Mouse (Mus musculus): ENCODE data around the gene Arfrp1. TPM values are rescaled to one million over a fixed set of nuclear protein-coding genes. Genes with fewer than 3 reads are reported as not detected.

Gene Arfrp1
- polyA plus RNA-seq, 1 experiment from 2014 or later = 44.8 TPM

GRCm38 (mm10) chr2:181379778-181380177 is 14.6 kb upstream of the Arfrp1 start, which contains the start of gene Lime1:
Gene Lime1, plus strand, starts transcription at chr2:181380078.
- ChIA-PET CTCF (interaction anchor here (0.9 to 1.1 kb wide), 2 partner anchors 13 to 14 kb away, joined by 3 to 5 read pairs; no protein-coding TSS in a partner anchor), POLR2A (no interaction called here)
- H3K27me3 ChIP-seq = no peaks in the 10 kb centered on the region
- in situ Hi-C loops (cut with MboI; ENCODE audit: low pct_unique_long_range_greater_than_20kb) = no loop called here
- no peak for DNase-seq (ENCODE audit: low read depth, low spot score)
- no peak for ATAC-seq
- TF ChIP-seq CTCF (IDR thresholded peaks at IDR 0.05) = no peak

GRCm38 (mm10) chr2:181378701-181379100 is 13.5 kb upstream of the Arfrp1 start:
- ChIA-PET CTCF (interaction anchor here (0.6 to 0.9 kb wide), 2 partner anchors 9 to 12 kb away, joined by 3 to 5 read pairs; no protein-coding TSS in a partner anchor), POLR2A (no interaction called here)
- DNase-seq (ENCODE audit: low read depth, low spot score) (no peak), ATAC-seq (peak; percentile 94)
- H3K27me3 ChIP-seq = no peaks in the 10 kb centered on the region
- in situ Hi-C loops (cut with MboI; ENCODE audit: low pct_unique_long_range_greater_than_20kb) = no loop called here
- TF ChIP-seq CTCF (IDR thresholded peaks at IDR 0.05) = no peak

GRCm38 (mm10) chr2:181377230-181377629 is 12.0 kb upstream of the Arfrp1 start:
- no peak for TF ChIP-seq CTCF (IDR thresholded peaks at IDR 0.05)
- DNase-seq (ENCODE audit: low read depth, low spot score) (no peak), ATAC-seq (no peak)
- ChIA-PET CTCF (interaction anchor here (1.0 to 3.1 kb wide), 7 partner anchors 9 to 302 kb away, joined by 3 to 13 read pairs (median 6); partner anchors contain the start of genes Arfrp1 and Ppdpf), POLR2A (no interaction called here)
- in situ Hi-C loops (cut with MboI; ENCODE audit: low pct_unique_long_range_greater_than_20kb) = no loop called here
- no peaks in the 10 kb centered on the region for H3K27me3 ChIP-seq

GRCm38 (mm10) chr2:181375787-181376186 is 10.6 kb upstream of the Arfrp1 start:
- no peaks in the 10 kb centered on the region for H3K27me3 ChIP-seq
- CTCF ChIA-PET = interaction anchor here (1.7 to 3.1 kb wide), 6 partner anchors 8 to 189 kb away, joined by 5 to 13 read pairs (median 8); partner anchors contain the start of genes Arfrp1 and Ppdpf
- ATAC-seq = no peak
- TF ChIP-seq CTCF (IDR thresholded peaks at IDR 0.05) = no peak
- DNase-seq (ENCODE audit: low read depth, low spot score) = no peak
- POLR2A ChIA-PET = interaction anchor here (0.9 to 1.1 kb wide), 2 partner anchors 10 to 121 kb away, joined by 3 read pairs; partner anchors contain the start of gene Tpd52l2
- in situ Hi-C loops (cut with MboI; ENCODE audit: low pct_unique_long_range_greater_than_20kb) = no loop called here

- in situ Hi-C loops (cut with MboI; ENCODE audit: low pct_unique_long_range_greater_than_20kb) = no loop called here
- no peak for DNase-seq (ENCODE audit: low read depth, low spot score)
- TF ChIP-seq CTCF (IDR thresholded peaks at IDR 0.05) = no peak
- ATAC-seq = no peak
- ChIA-PET CTCF (interaction anchor here (0.8 to 1.1 kb wide), 2 partner anchors 8 to 25 kb away, joined by 3 read pairs; no protein-coding TSS in a partner anchor), POLR2A (no interaction called here)
- no peaks in the 10 kb centered on the region for H3K27me3 ChIP-seq
Observed at GRCm38 (mm10) chr2:181370001-181370400, 4.8 kb upstream of the Arfrp1 start.

- H3K27me3 ChIP-seq = no peaks in the 10 kb centered on the region
- no peak for DNase-seq (ENCODE audit: low read depth, low spot score)
- CTCF ChIA-PET = interaction anchor here (1.0 to 1.6 kb wide), 3 partner anchors 10 to 179 kb away, joined by 4 to 6 read pairs (median 5); partner anchors contain the start of gene Ppdpf
- peak; percentile 67 for ATAC-seq
- POLR2A ChIA-PET = interaction anchor here (0.6 to 2.2 kb wide), 3 partner anchors 10 to 179 kb away, joined by 3 to 5 read pairs (median 4); partner anchors contain the start of gene Ppdpf
- in situ Hi-C loops (cut with MboI; ENCODE audit: low pct_unique_long_range_greater_than_20kb) = no loop called here
- no peak for TF ChIP-seq CTCF (IDR thresholded peaks at IDR 0.05)
Observed at GRCm38 (mm10) chr2:181365655-181366075, 461 bp upstream of the Arfrp1 start.

- no peak for ATAC-seq
- DNase-seq (ENCODE audit: low read depth, low spot score) = no peak
- POLR2A ChIA-PET = interaction anchor here (1.2 to 2.2 kb wide), 2 partner anchors 9 to 107 kb away, joined by 3 to 5 read pairs; no protein-coding TSS in a partner anchor
- no peak for TF ChIP-seq CTCF (IDR thresholded peaks at IDR 0.05)
- in situ Hi-C loops (cut with MboI; ENCODE audit: low pct_unique_long_range_greater_than_20kb) = no loop called here
- H3K27me3 ChIP-seq = no peaks in the 10 kb centered on the region
- CTCF ChIA-PET = no interaction called here
Observed at GRCm38 (mm10) chr2:181364487-181364859, 731 bp downstream of the Arfrp1 start.

- H3K27me3 ChIP-seq = no peaks in the 10 kb centered on the region
- POLR2A ChIA-PET = interaction anchor here (1.2 to 2.2 kb wide), 2 partner anchors 9 to 106 kb away, joined by 3 to 5 read pairs; no protein-coding TSS in a partner anchor
- in situ Hi-C loops (cut with MboI; ENCODE audit: low pct_unique_long_range_greater_than_20kb) = no loop called here
- DNase-seq (ENCODE audit: low read depth, low spot score) (no peak), ATAC-seq (no peak)
- TF ChIP-seq CTCF (IDR thresholded peaks at IDR 0.05) = no peak
- CTCF ChIA-PET = no interaction called here
Observed at GRCm38 (mm10) chr2:181363946-181364345, 1.3 kb downstream of the Arfrp1 start.

GRCm38 (mm10) chr2:181356780-181357179 is 8.4 kb downstream of the Arfrp1 start:
- ATAC-seq = no peak
- ChIA-PET CTCF (interaction anchor here (1.3 to 1.8 kb wide), 3 partner anchors 9 to 25 kb away, joined by 3 to 4 read pairs (median 4); no protein-coding TSS in a partner anchor), POLR2A (no interaction called here)
- H3K27me3 ChIP-seq = no peaks in the 10 kb centered on the region
- TF ChIP-seq CTCF (IDR thresholded peaks at IDR 0.05) = no peak
- in situ Hi-C loops (cut with MboI; ENCODE audit: low pct_unique_long_range_greater_than_20kb) = no loop called here
- DNase-seq (ENCODE audit: low read depth, low spot score) = no peak

GRCm38 (mm10) chr2:181342766-181343165 is 22.4 kb downstream of the Arfrp1 start:
- ATAC-seq (no peak), DNase-seq (ENCODE audit: low read depth, low spot score) (no peak)
- ChIA-PET CTCF (no interaction called here), POLR2A (no interaction called here)
- no peak for TF ChIP-seq CTCF (IDR thresholded peaks at IDR 0.05)
- in situ Hi-C loops (cut with MboI; ENCODE audit: low pct_unique_long_range_greater_than_20kb) = no loop called here
- no peaks in the 10 kb centered on the region for H3K27me3 ChIP-seq

- in situ Hi-C loops (cut with MboI; ENCODE audit: low pct_unique_long_range_greater_than_20kb) = no loop called here
- DNase-seq (ENCODE audit: low read depth, low spot score) (no peak), ATAC-seq (no peak)
- CTCF ChIA-PET = interaction anchor here (1.3 kb wide), 1 partner anchor 154 kb away, joined by 3 read pairs; the partner anchor contains the start of gene Ppdpf
- TF ChIP-seq CTCF (IDR thresholded peaks at IDR 0.05) = no peak
- POLR2A ChIA-PET = no interaction called here
- no peaks in the 10 kb centered on the region for H3K27me3 ChIP-seq
Observed at GRCm38 (mm10) chr2:181340426-181340825, 24.8 kb downstream of the Arfrp1 start.

All from Patski (cell line).